Mouse (Mus musculus): ENCODE results near the gene Nhlrc3. TPM values are rescaled to one million over a fixed set of nuclear protein-coding genes. Genes with fewer than 3 reads are reported as not detected.
A peak's percentile ranks its signal among the peaks of the same experiment; 100 is the strongest.

The Nhlrc3 gene
- total RNA-seq, 1 experiment, result 12.6 TPM

- H3K9me3 ChIP-seq (ENCODE audit: control insufficient read depth, insufficient read depth, low read depth, low read length), result no peaks in the 10 kb centered on the region
- DNase-seq (ENCODE audit: low read depth, low spot score), result no peak
- TF ChIP-seq MAFK (IDR thresholded peaks at IDR 0.05; ENCODE audit: insufficient read depth, low read depth, low read length) (no peak), ZC3H11A (IDR thresholded peaks at IDR 0.05; ENCODE audit: borderline replicate concordance, low read depth, low read length) (no peak), CHD2 (IDR thresholded peaks at IDR 0.05; ENCODE audit: low read depth, low read length) (no peak), HCFC1 (IDR thresholded peaks at IDR 0.05; ENCODE audit: borderline replicate concordance, insufficient read depth, low read length) (no peak), ZNF384 (IDR thresholded peaks at IDR 0.05; ENCODE audit: low read depth, low read length) (no peak)
- in situ Hi-C loops (cut with MboI; ENCODE audit: low sequenced_read_pairs in 2 of 2, unreplicated experiment in 2 of 2), result loop anchor here (25.0 kb wide), 2 partner anchors 417 to 1192 kb away; partner anchors contain the start of genes Foxo1 (in 2 of the 2) and Lhfp (in 1 of the 2)
- H3K4me1 ChIP-seq (ENCODE audit: control insufficient read depth in 2 of 2, insufficient read depth in 2 of 2, low read length in 2 of 2, poor library complexity in 1 of 2), result peaks cover 0 to 41% of the 10 kb centered on the region in 2 experiments; a peak in 2 of 4 replicates
- H3K27ac ChIP-seq (ENCODE audit: insufficient read depth, low read depth, low read length, poor library complexity, severe bottlenecking), result no peak overlapping the region
- H3K4me3 ChIP-seq (ENCODE audit: insufficient read depth in 1 of 2, low read depth in 1 of 2, low read length in 2 of 2, poor library complexity in 1 of 2, severe bottlenecking in 1 of 2), result no peak overlapping the region
- peaks cover 36% of the 10 kb centered on the region for H3K36me3 ChIP-seq (ENCODE audit: control insufficient read depth, insufficient read depth, low read length, poor library complexity, severe bottlenecking)
- no peak overlapping the region for H3K9ac ChIP-seq (ENCODE audit: insufficient read depth, low read depth, low read length, poor library complexity, severe bottlenecking)
Observed at GRCm38 (mm10) chr3:53454561-53454960, 8.6 kb downstream of the Nhlrc3 start.

GRCm38 (mm10) chr3:53454005-53454404 is 9.1 kb downstream of the Nhlrc3 start:
- Histone ChIP-seq H3K4me3 (ENCODE audit: insufficient read depth in 1 of 2, low read depth in 1 of 2, low read length in 2 of 2, poor library complexity in 1 of 2, severe bottlenecking in 1 of 2) (no peak overlapping the region), H3K9ac (ENCODE audit: insufficient read depth, low read depth, low read length, poor library complexity, severe bottlenecking) (no peak overlapping the region), H3K4me1 (ENCODE audit: control insufficient read depth in 2 of 2, insufficient read depth in 2 of 2, low read length in 2 of 2, poor library complexity in 1 of 2) (peaks cover 0 to 39% of the 10 kb centered on the region in 2 experiments; a peak in 2 of 4 replicates), H3K9me3 (ENCODE audit: control insufficient read depth, insufficient read depth, low read depth, low read length) (no peaks in the 10 kb centered on the region), H3K27ac (ENCODE audit: insufficient read depth, low read depth, low read length, poor library complexity, severe bottlenecking) (no peak overlapping the region), H3K36me3 (ENCODE audit: control insufficient read depth, insufficient read depth, low read length, poor library complexity, severe bottlenecking) (peaks cover 36% of the 10 kb centered on the region)
- in situ Hi-C loops (cut with MboI; ENCODE audit: low sequenced_read_pairs in 2 of 2, unreplicated experiment in 2 of 2), result loop anchor here (25.0 kb wide), 2 partner anchors 417 to 1192 kb away; partner anchors contain the start of genes Foxo1 (in 2 of the 2) and Lhfp (in 1 of the 2)
- DNase-seq (ENCODE audit: low read depth, low spot score), result no peak
- no peak for TF ChIP-seq CHD2 (IDR thresholded peaks at IDR 0.05; ENCODE audit: low read depth, low read length)
- no peak for TF ChIP-seq MAFK (IDR thresholded peaks at IDR 0.05; ENCODE audit: insufficient read depth, low read depth, low read length)
- TF ChIP-seq HCFC1 (IDR thresholded peaks at IDR 0.05; ENCODE audit: borderline replicate concordance, insufficient read depth, low read length), result no peak
- no peak for TF ChIP-seq ZNF384 (IDR thresholded peaks at IDR 0.05; ENCODE audit: low read depth, low read length)
- TF ChIP-seq ZC3H11A (IDR thresholded peaks at IDR 0.05; ENCODE audit: borderline replicate concordance, low read depth, low read length), result no peak

- in situ Hi-C loops (cut with MboI; ENCODE audit: low sequenced_read_pairs in 2 of 2, unreplicated experiment in 2 of 2), result loop anchor here (25.0 kb wide), 2 partner anchors 416 to 1191 kb away; partner anchors contain the start of genes Foxo1 (in 2 of the 2) and Lhfp (in 1 of the 2)
- H3K9ac ChIP-seq (ENCODE audit: insufficient read depth, low read depth, low read length, poor library complexity, severe bottlenecking), result no peak overlapping the region
- H3K4me3 ChIP-seq (ENCODE audit: insufficient read depth in 1 of 2, low read depth in 1 of 2, low read length in 2 of 2, poor library complexity in 1 of 2, severe bottlenecking in 1 of 2), result no peak overlapping the region
- no peaks in the 10 kb centered on the region for H3K9me3 ChIP-seq (ENCODE audit: control insufficient read depth, insufficient read depth, low read depth, low read length)
- peaks cover 0 to 39% of the 10 kb centered on the region in 2 experiments; a peak in 2 of 4 replicates for H3K4me1 ChIP-seq (ENCODE audit: control insufficient read depth in 2 of 2, insufficient read depth in 2 of 2, low read length in 2 of 2, poor library complexity in 1 of 2)
- peaks cover 36% of the 10 kb centered on the region for H3K36me3 ChIP-seq (ENCODE audit: control insufficient read depth, insufficient read depth, low read length, poor library complexity, severe bottlenecking)
- DNase-seq (ENCODE audit: low read depth, low spot score), result no peak
- H3K27ac ChIP-seq (ENCODE audit: insufficient read depth, low read depth, low read length, poor library complexity, severe bottlenecking), result no peak overlapping the region
- TF ChIP-seq ZNF384 (IDR thresholded peaks at IDR 0.05; ENCODE audit: low read depth, low read length), result no peak
- no peak for TF ChIP-seq HCFC1 (IDR thresholded peaks at IDR 0.05; ENCODE audit: borderline replicate concordance, insufficient read depth, low read length)
Observed at GRCm38 (mm10) chr3:53453346-53453745, 9.8 kb downstream of the Nhlrc3 start.

GRCm38 (mm10) chr3:53452351-53452750 is 10.8 kb downstream of the Nhlrc3 start:
- DNase-seq (ENCODE audit: low read depth, low spot score), result no peak
- TF ChIP-seq CHD2 (IDR thresholded peaks at IDR 0.05; ENCODE audit: low read depth, low read length) (no peak), HCFC1 (IDR thresholded peaks at IDR 0.05; ENCODE audit: borderline replicate concordance, insufficient read depth, low read length) (no peak), ZNF384 (IDR thresholded peaks at IDR 0.05; ENCODE audit: low read depth, low read length) (no peak), ZC3H11A (IDR thresholded peaks at IDR 0.05; ENCODE audit: borderline replicate concordance, low read depth, low read length) (no peak), MAFK (IDR thresholded peaks at IDR 0.05; ENCODE audit: insufficient read depth, low read depth, low read length) (no peak)
- no peak overlapping the region for H3K9ac ChIP-seq (ENCODE audit: insufficient read depth, low read depth, low read length, poor library complexity, severe bottlenecking)
- H3K36me3 ChIP-seq (ENCODE audit: control insufficient read depth, insufficient read depth, low read length, poor library complexity, severe bottlenecking), result peaks cover 32% of the 10 kb centered on the region
- H3K9me3 ChIP-seq (ENCODE audit: control insufficient read depth, insufficient read depth, low read depth, low read length), result no peaks in the 10 kb centered on the region
- no peak overlapping the region; a peak in 1 of 4 replicates for H3K4me3 ChIP-seq (ENCODE audit: insufficient read depth in 1 of 2, low read depth in 1 of 2, low read length in 2 of 2, poor library complexity in 1 of 2, severe bottlenecking in 1 of 2)
- in situ Hi-C loops (cut with MboI; ENCODE audit: low sequenced_read_pairs in 2 of 2, unreplicated experiment in 2 of 2), result loop anchor here (25.0 kb wide), 2 partner anchors 415 to 1190 kb away; partner anchors contain the start of genes Foxo1 (in 2 of the 2) and Lhfp (in 1 of the 2)
- H3K4me1 ChIP-seq (ENCODE audit: control insufficient read depth in 2 of 2, insufficient read depth in 2 of 2, low read length in 2 of 2, poor library complexity in 1 of 2), result peaks cover 0 to 36% of the 10 kb centered on the region in 2 experiments; a peak in 2 of 4 replicates
- H3K27ac ChIP-seq (ENCODE audit: insufficient read depth, low read depth, low read length, poor library complexity, severe bottlenecking), result peak overlapping the region; percentile 49; the same call in 1 of the 2 replicates

Measured in ES-E14 (cell line).